Mouse (Mus musculus): ENCODE measurements around the gene Nps.
"Not testable (repeated sequence)": the region's sequence is repeated elsewhere in the genome, so short reads cannot be mapped to it uniquely, and the experiment has no call there.

The Nps gene

DNA sequence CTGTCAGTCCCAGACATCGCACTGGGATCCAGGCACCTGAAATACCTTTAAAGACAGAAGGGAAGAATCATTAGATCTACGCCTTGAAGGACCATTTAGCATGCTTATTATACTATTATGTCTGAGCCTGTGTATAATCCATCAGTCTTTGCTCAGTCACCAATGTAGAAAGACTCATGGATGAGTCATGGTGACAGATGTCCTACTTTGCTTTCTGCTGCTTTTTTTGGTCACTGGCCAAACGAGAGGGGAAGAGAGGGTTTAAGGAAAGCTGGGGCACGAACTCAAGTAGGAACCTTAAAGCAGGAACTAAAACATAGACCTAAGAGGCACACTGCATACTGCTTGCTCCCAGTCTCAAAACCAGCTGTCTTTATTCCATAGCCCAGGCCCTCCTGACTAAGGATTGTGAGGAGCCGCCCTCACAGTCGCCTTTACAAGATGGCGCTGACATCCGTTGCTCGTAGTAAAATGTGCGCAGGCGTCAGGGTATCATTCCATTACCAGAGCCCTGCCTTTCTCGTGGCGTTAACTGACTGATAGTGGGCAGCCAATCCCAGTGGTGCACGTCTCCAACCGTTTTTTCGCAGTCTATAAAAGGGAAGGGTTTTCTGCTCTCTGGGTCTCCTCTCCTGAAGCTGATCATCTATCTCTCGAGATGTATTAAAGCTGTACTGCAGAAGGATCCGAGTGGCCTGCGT is at the start of gene Nps:
Nps (plus strand) TSS at position 651 of the 701 bp plus-strand sequence.
- DNase-seq (ENCODE audit: low spot score) = not testable (repeated sequence)

DNA sequence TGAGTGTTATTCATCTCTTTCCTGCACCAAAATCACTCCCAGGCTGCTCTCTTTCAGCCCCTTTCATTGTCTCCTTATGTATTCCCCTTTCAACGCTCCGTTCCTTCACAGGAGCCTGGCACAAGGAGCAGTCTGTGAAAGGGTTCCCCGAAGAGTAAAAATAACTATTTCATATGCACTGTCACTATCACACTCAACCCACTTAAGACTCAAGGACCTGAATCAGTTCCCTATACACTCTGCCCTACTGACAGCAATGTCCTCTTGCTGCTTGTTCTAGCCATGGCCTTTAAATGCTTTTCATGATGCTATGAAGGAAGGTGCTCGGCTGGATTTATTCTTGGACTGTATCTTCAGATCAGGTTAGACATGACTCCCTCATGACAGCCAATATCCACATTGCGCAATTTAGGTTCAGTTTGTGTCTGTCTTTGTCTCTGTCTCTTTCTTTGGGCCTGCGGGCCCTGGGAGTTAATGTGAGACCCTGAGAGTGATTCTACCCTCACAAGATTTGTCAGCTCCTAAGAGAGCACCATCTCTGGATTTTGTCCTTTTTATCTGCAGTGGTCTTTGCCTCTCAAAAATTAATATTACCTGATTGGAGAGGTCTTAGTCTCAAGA is 49.4 kb upstream of the Nps start:
- DNase-seq (ENCODE audit: low spot score) = no peak

DNA sequence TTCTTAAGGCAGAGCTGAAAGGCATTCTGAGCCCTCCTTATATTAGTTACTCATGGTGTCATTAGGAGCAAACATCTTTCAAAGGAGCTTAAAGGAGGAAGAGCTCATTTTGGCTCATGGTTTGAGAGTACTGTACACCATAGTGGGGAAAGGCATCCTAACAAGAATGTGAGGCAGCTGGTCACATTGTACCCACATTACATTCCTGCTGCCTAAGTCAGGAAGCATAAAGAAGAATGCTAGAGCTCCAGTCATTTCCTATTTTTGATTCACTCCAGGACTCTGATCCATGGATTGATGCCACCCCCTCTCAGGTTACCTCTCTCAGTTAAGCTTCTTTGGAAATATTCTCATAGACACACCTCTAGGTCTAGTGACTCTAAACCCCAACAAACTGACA is 48.2 kb upstream of the Nps start:
- no peak for DNase-seq (ENCODE audit: low spot score)

DNA sequence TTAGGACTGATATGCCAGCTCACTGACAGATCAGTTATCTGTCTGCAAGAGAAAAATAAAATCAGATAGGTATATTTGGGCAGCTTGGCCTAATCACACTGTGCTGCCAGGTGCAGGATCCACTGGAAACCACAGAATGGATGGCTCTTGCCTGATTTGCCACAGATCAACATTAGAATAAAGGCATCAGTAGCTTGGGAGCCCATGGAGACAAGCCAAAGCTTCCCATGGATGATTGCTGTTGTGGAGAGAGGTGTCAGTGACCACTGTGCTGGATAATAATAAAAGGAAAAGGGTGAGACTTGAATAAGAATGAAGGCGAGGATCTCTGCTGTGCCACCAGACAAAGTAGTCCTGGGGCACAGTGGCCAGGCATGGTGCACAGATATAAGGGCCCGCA is 47.7 kb upstream of the Nps start:
- no peak for DNase-seq (ENCODE audit: low spot score)

DNA sequence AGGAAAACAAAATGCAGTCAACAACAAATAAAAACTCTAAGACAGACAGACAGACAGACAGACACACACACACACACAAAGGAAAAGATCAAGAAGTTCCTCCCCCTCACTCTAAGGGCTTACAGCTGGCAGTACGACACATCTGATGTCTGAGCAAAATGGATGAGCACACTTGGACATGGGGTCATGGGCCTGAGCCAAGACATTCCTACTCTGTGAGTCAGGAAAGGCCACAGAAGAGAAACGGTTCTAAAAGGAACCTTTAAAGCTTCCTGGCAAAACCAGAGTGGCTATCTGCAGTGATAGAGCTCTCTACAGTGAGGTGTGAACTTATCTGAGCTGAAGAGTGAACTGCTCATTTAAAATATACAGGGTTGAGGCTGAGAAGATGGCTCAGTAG is 46.0 kb upstream of the Nps start:
- peak; percentile 14 for DNase-seq (ENCODE audit: low spot score)

DNA sequence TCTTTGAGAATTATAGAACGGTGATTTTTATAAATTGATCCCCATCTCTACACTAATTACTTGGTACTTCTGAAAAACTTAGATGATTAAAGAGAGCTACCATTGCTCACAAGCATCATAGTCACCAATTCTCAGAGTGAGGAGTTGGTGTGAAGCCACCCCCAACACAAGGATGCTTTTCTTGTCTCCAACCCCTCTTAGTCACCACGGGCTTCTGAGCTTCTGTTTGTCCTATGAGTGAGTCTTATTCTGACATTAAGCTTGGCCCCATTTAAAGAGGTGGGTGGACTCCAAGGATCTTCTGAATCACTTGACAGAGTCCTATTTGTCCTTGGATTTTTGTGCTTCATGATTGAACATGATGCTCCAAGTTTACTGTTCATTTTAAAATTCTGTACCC is 37.0 kb upstream of the Nps start:
- no peak for DNase-seq (ENCODE audit: low spot score)

DNA sequence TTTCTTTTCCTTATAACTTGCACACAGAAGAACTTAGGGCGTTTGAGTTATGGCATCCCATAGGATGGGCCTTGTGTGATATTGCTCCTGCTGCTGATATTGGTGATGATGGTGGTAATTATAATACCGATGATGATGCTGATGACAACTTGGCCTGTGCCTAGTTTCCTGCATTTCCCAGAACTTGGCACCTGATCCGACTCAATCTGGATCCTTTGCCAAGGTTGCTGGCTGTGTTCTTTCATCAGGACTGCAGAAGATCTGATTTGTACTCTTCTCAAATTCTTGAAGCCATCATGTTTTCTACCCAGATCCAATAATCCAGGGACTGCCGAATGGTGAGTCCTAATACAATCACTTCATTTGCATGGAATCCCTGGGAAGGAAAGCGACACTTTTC is 32.5 kb upstream of the Nps start:
- no peak for DNase-seq (ENCODE audit: low spot score)

DNA sequence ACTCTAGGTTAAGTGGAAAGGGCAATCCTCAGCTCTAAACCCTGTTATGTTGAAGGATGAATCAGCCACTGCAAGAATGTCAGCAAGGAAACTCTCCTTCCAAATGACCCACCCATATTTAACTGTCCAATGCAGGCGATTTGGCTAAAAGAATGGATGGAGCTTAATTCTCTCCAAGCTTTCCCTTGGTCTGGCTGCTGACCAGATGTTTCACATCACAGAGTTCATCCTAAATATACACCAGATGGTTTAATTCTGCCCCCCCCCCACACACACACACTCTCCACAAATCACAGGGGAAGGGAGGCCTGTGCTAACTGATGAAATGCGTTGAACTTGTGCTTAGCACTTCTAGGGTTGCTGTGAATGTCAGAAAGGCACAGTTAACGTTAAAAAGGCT is 21.4 kb upstream of the Nps start:
- no peak for DNase-seq (ENCODE audit: low spot score)

DNA sequence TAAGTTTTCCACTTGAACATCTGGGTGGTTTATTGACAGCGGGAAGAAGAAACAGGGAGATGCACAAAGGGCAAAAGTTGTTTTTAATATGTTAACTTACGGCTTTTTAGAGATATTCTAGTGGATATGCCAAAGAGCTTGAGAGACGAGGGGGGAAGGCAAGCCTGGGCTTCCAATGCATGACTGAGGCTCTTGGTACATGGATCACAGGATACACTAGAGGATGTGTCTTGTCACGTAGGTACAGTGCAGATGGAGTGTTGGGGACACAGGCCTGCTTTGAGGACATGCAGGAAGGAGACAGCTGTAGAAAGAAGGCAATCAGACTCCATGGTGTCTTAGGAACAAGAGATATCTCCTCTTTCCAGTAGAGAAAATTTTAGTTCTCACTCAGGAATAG is 19.1 kb upstream of the Nps start:
- DNase-seq (ENCODE audit: low spot score) = no peak

DNA sequence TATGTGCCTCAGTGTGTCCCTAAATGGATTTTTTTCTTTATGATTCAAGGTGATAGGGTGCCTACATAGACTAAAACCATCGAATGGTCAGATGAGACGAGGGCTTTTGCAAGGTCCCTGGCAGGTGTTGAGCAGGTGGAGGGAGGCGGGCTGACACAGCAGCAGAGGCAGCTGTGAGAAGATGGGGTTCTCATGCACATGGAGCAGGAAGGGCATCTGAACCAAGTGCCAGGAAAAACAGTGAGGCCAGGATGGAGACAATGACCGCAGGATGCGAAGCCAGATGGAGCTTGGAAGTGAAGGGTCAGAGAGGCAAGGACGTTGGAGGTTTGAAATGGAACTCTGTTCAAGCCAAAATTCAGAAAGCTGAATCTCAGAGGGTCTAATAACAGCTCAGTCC is 18.5 kb upstream of the Nps start:
- no peak for DNase-seq (ENCODE audit: low spot score)

DNA sequence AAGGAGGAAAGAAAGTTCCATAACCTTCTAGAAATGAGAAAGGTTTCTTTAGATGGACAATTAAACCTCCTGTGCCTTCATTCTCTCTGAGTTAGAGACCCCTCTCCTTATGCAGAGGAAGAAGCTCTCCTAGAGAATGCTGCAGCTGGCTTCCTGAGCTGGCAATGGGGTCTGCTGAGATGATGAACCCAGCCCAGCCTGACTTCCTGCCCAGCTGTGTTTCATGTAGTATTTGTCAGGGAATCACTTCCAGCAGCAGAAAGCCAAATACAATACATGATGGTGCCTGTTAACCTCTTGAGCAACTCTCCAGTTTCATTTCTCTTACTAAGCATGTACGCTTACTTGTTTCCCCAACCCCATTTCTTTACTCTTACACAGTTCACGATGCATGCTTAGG is 17.9 kb upstream of the Nps start:
- DNase-seq (ENCODE audit: low spot score) = no peak

DNA sequence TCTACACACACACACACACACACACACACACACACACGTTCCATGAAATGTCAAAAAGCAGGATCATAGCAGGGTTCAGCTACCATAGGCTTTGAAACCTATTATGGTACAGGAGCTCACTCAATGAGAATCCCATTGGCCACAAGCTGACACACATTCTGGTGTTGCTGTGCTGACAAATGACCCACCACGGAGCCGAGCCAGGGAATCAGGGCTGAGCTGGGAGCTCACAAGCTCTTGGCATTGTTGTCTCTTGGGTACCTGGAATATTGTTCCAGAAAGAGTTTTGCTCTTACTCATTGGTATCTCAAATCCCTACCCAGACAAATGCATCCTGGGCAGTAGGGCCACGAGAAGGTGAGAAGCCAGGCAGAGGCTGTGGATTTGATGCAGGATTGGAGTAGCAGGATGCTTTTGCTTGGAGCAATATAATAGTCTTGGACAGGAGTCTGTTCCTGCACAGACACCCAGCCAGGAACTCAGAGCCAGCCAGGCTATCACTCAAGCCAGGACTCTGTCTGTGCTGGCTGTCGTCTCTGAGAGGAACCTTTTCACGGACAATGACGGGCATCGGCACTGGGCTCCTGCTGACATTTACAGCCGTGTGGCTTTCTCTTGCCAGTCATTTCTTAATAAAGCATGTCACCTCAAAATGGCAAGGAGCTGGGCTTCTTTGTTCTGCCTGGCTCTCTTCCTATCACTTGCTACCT is 14.2 kb upstream of the Nps start:
- DNase-seq (ENCODE audit: low spot score) = no peak

DNA sequence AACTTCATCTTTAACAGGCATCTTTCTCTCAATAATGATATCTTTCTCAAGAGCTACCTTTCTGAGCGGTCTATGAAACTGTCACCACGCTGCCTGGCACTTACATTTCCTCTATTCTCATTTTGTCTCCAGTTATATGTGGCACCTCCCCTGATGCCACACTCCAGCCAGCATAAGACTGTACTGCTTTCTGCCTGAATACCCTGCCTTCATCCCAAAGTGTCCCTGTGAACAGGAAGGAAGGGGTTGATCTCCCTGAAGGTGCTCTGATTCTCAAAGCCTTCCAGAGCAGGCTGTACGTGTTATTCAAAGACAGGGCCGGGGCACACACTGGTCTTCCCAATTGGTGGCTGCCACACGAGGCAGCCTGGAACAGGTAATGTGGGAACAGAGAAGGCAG is 12.1 kb upstream of the Nps start:
- no peak for DNase-seq (ENCODE audit: low spot score)

DNA sequence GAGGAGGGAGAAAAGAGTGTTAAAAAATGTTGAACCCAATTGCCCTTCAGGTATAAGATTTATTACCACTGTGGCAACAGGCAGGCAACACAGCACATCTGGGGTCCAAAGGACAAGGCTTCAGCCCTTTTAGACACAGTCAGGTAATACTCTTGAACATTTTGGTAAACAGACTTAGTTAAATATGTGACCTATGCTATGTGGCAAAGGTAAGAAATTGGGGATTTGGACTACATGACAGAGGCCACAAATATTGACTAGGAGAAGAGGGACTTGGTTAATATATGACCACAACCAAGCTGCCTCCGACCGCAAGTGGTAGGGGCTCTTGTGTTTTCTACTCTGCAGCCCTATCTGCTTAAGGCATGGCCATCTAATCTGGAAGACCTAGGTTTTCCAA is 5.3 kb upstream of the Nps start:
- no peak for DNase-seq (ENCODE audit: low spot score)

DNA sequence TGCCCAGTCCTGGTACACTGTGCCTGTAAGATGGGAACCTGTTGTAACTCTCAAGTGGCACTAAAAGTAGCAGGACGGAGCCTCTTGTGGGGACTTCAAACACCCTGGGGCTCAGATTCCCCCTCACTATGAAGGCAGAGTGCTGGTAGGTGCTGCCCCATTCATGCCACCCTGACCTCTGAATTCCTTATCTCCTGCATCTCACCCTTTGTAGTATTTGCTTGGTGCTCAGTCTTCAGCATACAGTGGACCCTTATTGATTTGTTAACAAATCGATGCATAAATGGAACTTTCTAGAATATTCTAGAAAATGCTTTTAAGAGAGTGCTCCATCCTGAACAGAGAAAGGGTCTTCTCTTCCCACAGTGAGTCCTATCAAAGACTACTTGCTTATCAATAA is 4.1 kb upstream of the Nps start:
- DNase-seq (ENCODE audit: low spot score) = no peak

DNA sequence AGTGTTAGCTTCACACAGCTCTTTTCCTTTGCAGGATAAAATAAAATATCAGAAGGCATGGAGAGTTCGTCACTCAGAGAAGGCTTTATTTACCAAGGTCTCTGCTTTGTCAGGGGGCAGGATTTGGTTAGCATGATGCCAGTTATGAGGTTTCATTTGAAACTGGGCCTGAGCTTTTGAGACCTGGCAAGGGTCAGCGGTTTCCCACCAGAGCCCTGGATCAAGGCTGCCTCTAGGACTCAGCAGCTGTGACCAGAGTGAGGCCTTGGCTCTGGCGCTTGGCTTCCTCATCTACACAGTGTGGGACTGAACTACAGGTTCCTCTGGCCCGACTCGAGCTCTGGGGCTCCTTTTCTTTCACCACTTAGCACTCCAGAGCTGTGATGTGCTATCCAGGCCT is 12.5 kb downstream of the Nps start:
- DNase-seq (ENCODE audit: low spot score) = no peak

DNA sequence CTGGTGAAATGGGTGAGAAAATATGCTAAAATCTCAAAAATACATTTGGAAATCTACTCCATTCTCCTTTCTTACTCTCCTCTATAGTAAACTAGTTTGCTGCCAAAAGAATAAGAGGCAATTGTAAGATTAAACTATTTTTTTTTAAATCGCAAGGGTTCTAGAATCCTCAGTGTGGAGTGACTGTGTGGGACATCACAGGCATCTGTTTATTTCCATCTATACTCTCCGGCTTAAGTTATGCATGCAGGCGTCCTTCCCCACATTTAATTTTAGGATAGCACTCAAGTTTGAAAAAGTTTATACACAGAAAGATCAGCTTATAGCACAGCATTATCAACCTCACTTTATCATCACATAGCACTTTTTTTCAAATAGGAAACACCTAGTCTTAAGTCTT is 24.7 kb downstream of the Nps start:
- no peak for DNase-seq (ENCODE audit: low spot score)

DNA sequence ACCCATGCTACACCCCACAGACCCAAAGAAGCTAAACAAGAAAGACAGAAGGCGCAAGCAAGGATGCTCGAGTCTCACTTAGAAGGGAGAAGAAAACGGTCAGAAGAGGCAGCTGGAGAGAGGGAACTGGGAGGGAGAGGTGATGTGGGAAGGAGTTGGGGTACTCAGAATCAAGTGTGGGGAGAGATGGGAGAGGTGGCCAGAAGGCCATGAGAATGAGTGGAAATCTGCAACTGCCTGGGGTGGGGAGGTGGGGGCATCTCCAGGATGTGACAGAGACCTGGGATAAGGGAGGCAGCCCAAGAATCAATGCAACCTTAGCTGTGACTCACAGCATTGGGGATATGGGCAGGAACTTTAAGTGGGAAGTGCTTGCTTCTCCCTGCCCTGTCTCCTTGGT is 31.5 kb downstream of the Nps start:
- DNase-seq (ENCODE audit: low spot score) = no peak

DNA sequence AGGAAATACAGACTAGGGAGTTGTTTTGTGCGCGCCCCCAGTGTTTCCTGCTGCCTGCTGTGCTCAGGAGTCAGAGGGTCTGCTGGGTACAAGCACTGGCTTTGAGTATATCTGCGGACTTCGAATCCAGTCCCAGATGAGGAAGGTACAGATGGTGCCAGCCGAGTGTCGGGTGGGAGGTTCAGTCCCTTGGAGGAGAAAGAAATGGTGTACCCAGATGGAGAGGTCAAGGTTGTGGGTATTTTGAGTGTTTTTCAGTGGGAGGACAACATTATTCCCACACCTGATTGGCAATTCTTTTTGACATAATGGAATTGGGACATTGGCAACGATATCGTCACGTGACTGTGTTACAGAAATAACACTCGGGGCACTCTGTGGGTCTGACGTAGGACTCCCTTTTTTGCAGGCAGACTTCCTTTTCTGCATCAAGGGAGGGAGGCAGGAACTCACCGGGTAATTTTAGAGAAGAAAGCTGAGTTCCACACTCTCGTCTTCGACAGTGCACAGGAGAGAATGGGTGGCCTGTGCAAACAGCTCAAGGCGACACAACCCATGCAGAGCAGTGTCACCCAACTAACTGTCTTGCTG is 33.2 kb downstream of the Nps start:
- no peak for DNase-seq (ENCODE audit: low spot score)

DNA sequence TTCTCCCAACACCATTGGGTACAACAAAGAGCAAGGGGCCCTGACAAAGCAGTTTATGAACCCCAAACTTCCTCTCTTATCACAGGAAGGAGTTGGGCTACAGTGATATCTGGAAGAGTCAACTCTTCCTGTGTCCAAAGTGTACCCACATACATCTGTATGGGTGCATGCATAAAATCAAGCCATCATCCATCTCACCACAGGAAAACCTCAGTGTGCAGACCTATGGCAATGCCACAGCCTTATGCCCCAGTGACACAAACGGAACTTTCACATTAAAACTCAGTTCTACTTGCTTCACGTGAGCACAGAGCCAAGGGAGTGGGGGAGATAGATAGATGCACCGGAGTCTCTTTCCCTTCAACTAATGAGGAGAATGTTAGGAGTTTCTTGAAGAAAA is 36.0 kb downstream of the Nps start:
- no peak for DNase-seq (ENCODE audit: low spot score)

DNA sequence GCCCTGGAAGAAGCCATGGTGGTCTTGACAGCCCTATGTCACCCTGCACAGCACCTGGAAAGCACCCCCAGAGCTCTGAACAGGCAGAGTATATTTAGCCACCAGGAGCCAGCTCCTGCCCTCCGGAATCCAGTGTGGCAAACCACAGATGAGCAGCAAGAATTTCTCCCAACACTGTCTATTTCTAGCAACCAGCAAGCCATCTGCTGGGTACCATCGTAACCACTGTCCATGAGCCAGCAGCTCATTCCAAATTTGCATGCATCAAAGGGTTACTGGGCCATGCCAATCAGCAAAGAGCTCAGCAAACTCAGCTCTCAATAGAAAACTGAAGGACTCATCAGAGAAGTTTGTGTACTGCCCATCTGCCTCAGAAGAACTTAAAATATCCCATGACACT is 46.0 kb downstream of the Nps start:
- DNase-seq (ENCODE audit: low spot score) = no peak

All from ovary, postnatal 14 days (tissue).